Mouse (Mus musculus): ENCODE results near the gene Hspa5. TPM values are rescaled to one million over a fixed set of nuclear protein-coding genes. Genes with fewer than 3 reads are reported as not detected.

Gene Hspa5
- polyA plus RNA-seq, 1 experiment from 2014 or later = 538 TPM

Other genes starting within 250 kb of the Hspa5 start
- 91.2 and 94.6 TPM in 2 replicates for gene Gapvd1, start 16.7 kb upstream of the Hspa5 start, polyA plus RNA-seq (2015; fragmentation: Nextera tagmentation; extraction: Ambion mirVana)
- gene Rabepk, start 27.9 kb downstream of the Hspa5 start, polyA plus RNA-seq (2015; fragmentation: Nextera tagmentation; extraction: Ambion mirVana) = 17.3 and 22.5 TPM in 2 replicates
- 51.0 and 52.9 TPM in 2 replicates for gene Fbxw2, start 54.3 kb downstream of the Hspa5 start, polyA plus RNA-seq (2015; fragmentation: Nextera tagmentation; extraction: Ambion mirVana)
- gene Gm34653, start 61.0 kb downstream of the Hspa5 start, polyA plus RNA-seq (2015; fragmentation: Nextera tagmentation; extraction: Ambion mirVana) = not detected in 2 replicates
- gene Cutal, start 102.4 kb downstream of the Hspa5 start, polyA plus RNA-seq (2015; fragmentation: Nextera tagmentation; extraction: Ambion mirVana) = 9.5 and 11.6 TPM in 2 replicates
- 63.5 and 65.3 TPM in 2 replicates for gene Psmd5, start 103.0 kb downstream of the Hspa5 start, polyA plus RNA-seq (2015; fragmentation: Nextera tagmentation; extraction: Ambion mirVana)
- 1.3 and 1.7 TPM in 2 replicates for gene Phf19, start 142.1 kb downstream of the Hspa5 start, polyA plus RNA-seq (2015; fragmentation: Nextera tagmentation; extraction: Ambion mirVana)
- gene Traf1, start 189.8 kb downstream of the Hspa5 start, polyA plus RNA-seq (2015; fragmentation: Nextera tagmentation; extraction: Ambion mirVana) = 0.08 and 0.13 TPM in 2 replicates